Mouse (Mus musculus) ovary, adult 18-20 months (tissue): Measurements from ENCODE around the gene Gm9747.

Experiments used
- DNase-seq: peaks from one replicate; pipeline ENCODE4 v3.0.0; 2022; ENCODE audit warnings: low spot score, mixed read lengths

Gene Gm9747

DNA sequence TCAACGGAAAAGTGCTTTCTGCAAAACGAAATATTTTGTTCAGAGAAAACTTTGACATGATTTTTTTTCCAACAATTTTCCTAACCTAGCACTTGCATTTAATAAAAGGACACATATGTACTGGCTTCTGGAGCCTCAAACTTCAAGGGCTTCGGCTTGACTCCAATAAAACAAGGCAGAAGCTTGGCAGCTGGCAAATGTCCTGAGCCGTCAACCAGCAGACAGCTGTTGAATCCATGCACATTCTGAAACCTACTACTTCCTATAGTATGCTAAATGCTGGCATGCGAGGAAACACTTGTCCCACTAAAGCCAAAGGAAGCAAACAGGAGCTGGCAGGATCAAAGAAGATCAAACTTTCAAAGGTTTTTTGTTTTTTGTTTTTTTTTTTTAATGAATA, 24.5 kb downstream of the Gm9747 start:
- no peak for DNase-seq

DNA sequence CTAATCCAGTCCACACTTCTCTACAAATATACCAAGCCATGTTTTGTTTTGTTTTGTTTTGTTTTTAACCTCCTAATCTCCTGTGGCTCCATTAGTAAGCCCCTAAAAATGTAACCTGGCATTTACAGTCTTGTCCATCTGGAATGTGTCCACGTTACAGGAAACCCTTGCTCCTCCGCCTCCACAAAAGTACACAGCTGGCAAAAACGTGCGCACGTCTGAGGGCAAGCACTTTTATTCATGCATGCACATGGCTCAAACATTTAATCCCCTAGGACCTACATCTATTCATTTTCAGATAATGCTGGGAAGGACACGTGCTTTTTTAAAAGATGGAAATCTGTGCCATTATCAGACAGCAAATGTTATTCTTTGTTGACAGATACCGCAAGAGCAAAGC, 25.4 kb downstream of the Gm9747 start:
- no peak for DNase-seq

GRCm38 (mm10) chr1:82260055-82260454, 27.1 kb downstream of the Gm9747 start:
- no peak for DNase-seq

- DNase-seq, result no peak
Observed at GRCm38 (mm10) chr1:82261053-82261618, 28.2 kb downstream of the Gm9747 start.

GRCm38 (mm10) chr1:82261638-82262037, 28.7 kb downstream of the Gm9747 start:
- no peak for DNase-seq

GRCm38 (mm10) chr1:82262331-82262730, 29.4 kb downstream of the Gm9747 start:
- DNase-seq, result no peak

DNA sequence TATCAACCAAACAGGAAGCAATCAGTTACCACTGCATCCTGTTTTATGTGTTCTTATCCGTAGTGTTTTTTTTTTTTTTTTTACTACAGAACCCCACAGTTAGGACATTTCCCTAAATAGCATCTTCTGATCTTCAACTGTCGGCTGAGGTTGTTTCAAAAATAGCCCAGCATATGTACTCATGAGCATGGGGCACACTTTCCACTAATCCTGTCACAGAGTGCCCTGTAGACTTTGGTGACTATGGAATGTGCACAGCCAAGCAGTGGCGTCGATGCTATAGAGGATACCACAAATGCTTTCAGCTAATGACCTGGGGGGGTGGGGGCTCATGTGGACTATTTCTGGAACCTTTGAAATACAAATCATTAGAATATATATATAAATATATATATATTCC, 34.6 kb downstream of the Gm9747 start:
- no peak for DNase-seq

DNA sequence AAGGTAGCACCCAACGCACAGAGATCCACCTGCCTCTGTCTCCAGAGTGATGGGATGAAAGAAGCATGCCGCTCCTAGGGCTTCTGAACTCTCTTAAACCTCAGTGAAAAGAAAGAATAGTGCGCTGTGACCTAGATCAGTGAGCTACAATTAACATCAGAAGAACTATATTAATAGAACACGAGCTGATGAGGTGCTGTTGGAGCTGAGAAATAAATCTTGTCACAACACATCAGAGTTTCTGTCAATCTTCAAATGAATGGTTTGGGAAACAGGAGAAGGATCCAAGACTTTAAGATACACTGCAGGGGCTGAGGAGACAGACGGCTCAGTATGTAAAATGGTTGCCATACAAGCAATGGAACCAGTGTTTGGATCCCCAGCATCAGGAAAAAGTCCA, 39.3 kb downstream of the Gm9747 start:
- no peak for DNase-seq

DNA sequence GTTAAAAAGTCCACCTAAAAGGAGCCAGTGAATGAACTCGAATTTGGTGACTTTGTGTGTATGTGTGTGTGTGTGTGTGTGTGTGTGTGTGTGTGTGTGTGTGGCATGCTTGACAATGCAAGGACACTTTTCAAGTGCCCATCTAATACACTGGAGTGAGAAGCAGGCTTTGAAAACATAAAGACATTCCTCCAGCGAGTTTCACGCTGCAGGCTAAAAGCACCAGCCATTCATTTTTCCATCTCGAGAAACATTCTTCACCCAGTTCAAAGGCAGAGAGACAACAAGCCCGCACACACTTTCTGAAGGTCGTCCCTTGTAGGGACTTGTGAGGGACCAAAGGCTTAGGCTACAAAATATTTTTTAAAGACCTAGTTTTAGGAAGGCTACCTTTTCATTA, 40.6 kb downstream of the Gm9747 start:
- no peak for DNase-seq

DNA sequence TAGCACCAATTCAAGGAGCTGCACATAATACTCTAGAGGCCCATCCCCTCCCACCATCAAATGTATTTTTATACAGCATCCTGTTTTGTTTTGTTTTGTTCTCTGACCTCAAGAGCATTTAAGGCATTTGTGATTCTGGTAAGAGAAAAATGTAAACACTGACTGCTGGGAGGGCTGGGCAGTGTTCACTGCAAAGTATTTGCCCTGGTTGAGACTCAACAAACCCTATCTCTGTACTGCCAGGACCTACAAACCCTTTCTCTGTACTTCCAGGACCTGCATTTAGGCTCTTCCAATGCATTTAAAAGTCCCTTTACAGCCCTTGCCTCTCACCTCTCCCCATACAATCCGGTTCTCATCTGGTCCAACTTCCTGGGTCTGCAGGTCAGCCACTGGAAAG, 41.4 kb downstream of the Gm9747 start:
- no peak for DNase-seq

- DNase-seq, result no peak
Observed at GRCm38 (mm10) chr1:82279768-82280167, 46.9 kb downstream of the Gm9747 start.

- DNase-seq, result no peak
Observed at GRCm38 (mm10) chr1:82281823-82282222, 48.9 kb downstream of the Gm9747 start.

- DNase-seq, result peak; percentile 90
Observed at GRCm38 (mm10) chr1:82282992-82283611, 50.2 kb downstream of the Gm9747 start.

DNA sequence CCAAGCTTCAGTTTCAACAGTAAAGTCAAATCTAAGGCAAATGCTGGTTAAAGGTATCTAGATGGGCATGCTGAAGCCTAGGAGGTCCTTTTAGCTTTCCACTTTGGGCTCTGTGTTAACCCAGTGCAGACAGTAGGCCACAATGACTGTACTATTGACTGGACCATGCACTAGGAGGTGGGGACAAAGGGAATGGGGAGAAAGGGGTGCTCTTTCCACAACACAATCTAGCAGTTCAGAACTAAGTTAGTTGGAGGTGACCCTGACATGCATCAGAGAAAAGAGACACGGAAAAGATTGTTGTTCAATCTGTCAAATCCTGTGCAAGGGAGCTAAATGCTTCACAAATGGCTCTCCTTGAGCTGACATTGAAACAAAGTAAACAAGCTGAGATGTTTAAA, 51.0 kb downstream of the Gm9747 start:
- DNase-seq, result peak; percentile 16

GRCm38 (mm10) chr1:82284403-82284802, 51.5 kb downstream of the Gm9747 start:
- DNase-seq, result no peak
